Comparison of ENCODE assay signal across 28 mouse cellular contexts in genomic region chr6:142855761-142856160, GRCm38 (mm10). TPM values are rescaled to one million over a fixed set of nuclear protein-coding genes. Genes with fewer than 3 reads are reported as not detected.
DNase-seq lines count a peak whose midpoint lies in the region; ATAC-seq and TF ChIP-seq lines count a peak whose summit lies in the region.
"Had no signal": no experiment of that assay in that cellular context is flagged by ENCODE, and none has a peak within 500 bp of the region (broad histone marks: within the 10 kb centered on the region; RNA-seq: fewer than 3 reads in every experiment).

No protein-coding gene starts in this region.

- H3K9me3 ChIP-seq in forebrain, embryonic 14.5 days (replicated peaks; ENCODE audit: control insufficient read depth, low read length) = no peaks in the 10 kb centered on the region
- no peaks in the 10 kb centered on the region for H3K9me3 ChIP-seq in forebrain, embryonic 10.5 days
- H3K9me3 ChIP-seq in liver, embryonic 11.5 days (ENCODE audit: control insufficient read depth, low read length) = no peaks in the 10 kb centered on the region
- H3K9me3 ChIP-seq in liver, postnatal 0 days (ENCODE audit: low read length) = no peaks in the 10 kb centered on the region
- no peaks in the 10 kb centered on the region for H3K9me3 ChIP-seq in midbrain, embryonic 15.5 days
- H3K9me3 ChIP-seq: embryonic facial prominence, embryonic 12.5 days; limb, embryonic 12.5 days; liver, embryonic 12.5 days had no signal

- no peak overlapping the region for H3K4me2 ChIP-seq in forebrain, embryonic 14.5 days (ENCODE audit: low read length)
- no peak overlapping the region for H3K4me2 ChIP-seq in liver, embryonic 11.5 days
- no peak overlapping the region for H3K4me2 ChIP-seq in liver, postnatal 0 days (ENCODE audit: low read depth, low read length)
- H3K4me2 ChIP-seq in midbrain, embryonic 15.5 days = no peak overlapping the region
- H3K4me2 ChIP-seq: embryonic facial prominence, embryonic 12.5 days; limb, embryonic 12.5 days; liver, embryonic 12.5 days had no signal

- 0 out of 2 replicates have a peak, but pooled peaks have one; percentile 2 for ATAC-seq in forebrain, embryonic 14.5 days
- no peak for ATAC-seq in liver, embryonic 11.5 days (replicated peaks; ENCODE audit: low FRiP score)
- no peak for ATAC-seq in liver, postnatal 0 days
- peak; percentile 25; the same call in 1 of the 2 replicates for ATAC-seq in midbrain, embryonic 15.5 days (replicated peaks)
- ATAC-seq: CD4-positive, CD25-positive, alpha-beta regulatory T cell, adult 4 months; intestine, embryonic 16.5 days had no signal

- H3K36me3 ChIP-seq in forebrain, embryonic 14.5 days (ENCODE audit: control insufficient read depth, insufficient read depth, low read length) = no peaks in the 10 kb centered on the region
- no peaks in the 10 kb centered on the region for H3K36me3 ChIP-seq in forebrain, embryonic 10.5 days (replicated peaks)
- no peaks in the 10 kb centered on the region for H3K36me3 ChIP-seq in liver, embryonic 11.5 days (ENCODE audit: control insufficient read depth, insufficient read depth, low read length)
- no peaks in the 10 kb centered on the region for H3K36me3 ChIP-seq in liver, postnatal 0 days (replicated peaks; ENCODE audit: insufficient read depth, low read length)
- H3K36me3 ChIP-seq in midbrain, embryonic 15.5 days (replicated peaks) = no peaks in the 10 kb centered on the region
- H3K36me3 ChIP-seq: embryonic facial prominence, embryonic 12.5 days; limb, embryonic 12.5 days; liver, embryonic 12.5 days had no signal

- no peak overlapping the region for H3K4me3 ChIP-seq in forebrain, embryonic 14.5 days (ENCODE audit: low read depth, low read length)
- no peak overlapping the region for H3K4me3 ChIP-seq in forebrain, embryonic 10.5 days
- H3K4me3 ChIP-seq in liver, embryonic 11.5 days (ENCODE audit: low read depth, low read length) = no peak overlapping the region
- H3K4me3 ChIP-seq in liver, postnatal 0 days (ENCODE audit: low read depth, low read length) = no peak overlapping the region
- no peak overlapping the region for H3K4me3 ChIP-seq in midbrain, embryonic 15.5 days
- H3K4me3 ChIP-seq: embryonic facial prominence, embryonic 12.5 days; limb, embryonic 12.5 days; liver, embryonic 12.5 days had no signal

- DNase-seq in forebrain, embryonic 14.5 days (ENCODE audit: low spot score) = no peak
- no peak for DNase-seq in forebrain, embryonic 10.5 days (ENCODE audit: extremely low spot score, low spot score)
- DNase-seq in liver, embryonic 11.5 days (ENCODE audit: low spot score) = peak; percentile 16
- DNase-seq in liver, postnatal 0 days = no peak
- peak; percentile 6 for DNase-seq in thymus, postnatal 4 days
- DNase-seq in thymus, postnatal 14 days = no peak
- DNase-seq in adrenal gland, postnatal 10 days = no peak
- DNase-seq: cerebellum, adult 2 months; cerebellum, postnatal 25 days; gastrocnemius, postnatal 36 days; kidney, adult 9 months; kidney, postnatal 14 days; lung, adult 2 months; lung, postnatal 14 days; right cerebral cortex, postnatal 4 days; thymus, postnatal 25 days had no signal

- no peaks in the 10 kb centered on the region for H3K4me1 ChIP-seq in forebrain, embryonic 14.5 days (ENCODE audit: control insufficient read depth, insufficient read depth, low read length)
- H3K4me1 ChIP-seq in forebrain, embryonic 10.5 days = peaks cover 13% of the 10 kb centered on the region
- H3K4me1 ChIP-seq in liver, embryonic 11.5 days (replicated peaks; ENCODE audit: control insufficient read depth, insufficient read depth, low read length) = no peaks in the 10 kb centered on the region
- no peaks in the 10 kb centered on the region for H3K4me1 ChIP-seq in liver, postnatal 0 days (ENCODE audit: insufficient read depth)
- H3K4me1 ChIP-seq in midbrain, embryonic 15.5 days = peaks cover 11% of the 10 kb centered on the region; the same call in 1 of the 2 replicates

- 93% methylated on average over 5 of the region's 5 CpGs for WGBS in forebrain, embryonic 14.5 days
- 89% methylated on average over 5 of the region's 5 CpGs for WGBS in forebrain, embryonic 10.5 days
- WGBS in liver, embryonic 11.5 days = 81% methylated on average over 5 of the region's 5 CpGs
- WGBS in liver, postnatal 0 days (ENCODE audit: insufficient replicate concordance) = 83% methylated on average over 5 of the region's 5 CpGs
- WGBS in midbrain, embryonic 15.5 days = 79% methylated on average over 5 of the region's 5 CpGs

- no peak for TF ChIP-seq CTCF in liver, postnatal 0 days (IDR thresholded peaks at IDR 0.05; ENCODE audit: low read depth)

- no peak for TF ChIP-seq EP300 in liver, postnatal 0 days (IDR thresholded peaks at IDR 0.05; ENCODE audit: low read depth)

- no peak overlapping the region for H3K27ac ChIP-seq in forebrain, embryonic 14.5 days (ENCODE audit: low read depth, low read length)
- no peak overlapping the region for H3K27ac ChIP-seq in forebrain, embryonic 10.5 days
- no peak overlapping the region for H3K27ac ChIP-seq in liver, embryonic 11.5 days (ENCODE audit: low read depth, low read length)
- no peak overlapping the region for H3K27ac ChIP-seq in liver, postnatal 0 days (ENCODE audit: low read depth)
- no peak overlapping the region for H3K27ac ChIP-seq in midbrain, embryonic 15.5 days
- H3K27ac ChIP-seq: embryonic facial prominence, embryonic 12.5 days; limb, embryonic 12.5 days; liver, embryonic 12.5 days had no signal

- H3K9ac ChIP-seq in forebrain, embryonic 14.5 days (ENCODE audit: low read length) = no peak overlapping the region
- H3K9ac ChIP-seq in liver, embryonic 11.5 days (ENCODE audit: low read depth, low read length) = no peak overlapping the region
- no peak overlapping the region for H3K9ac ChIP-seq in liver, postnatal 0 days (replicated peaks)
- no peak overlapping the region for H3K9ac ChIP-seq in midbrain, embryonic 15.5 days
- H3K9ac ChIP-seq: embryonic facial prominence, embryonic 12.5 days; limb, embryonic 12.5 days; liver, embryonic 12.5 days had no signal

- H3K27me3 ChIP-seq in forebrain, embryonic 14.5 days (replicated peaks; ENCODE audit: control insufficient read depth, insufficient read depth, low read length) = no peaks in the 10 kb centered on the region
- H3K27me3 ChIP-seq in forebrain, embryonic 10.5 days (ENCODE audit: poor library complexity, severe bottlenecking) = no peaks in the 10 kb centered on the region
- H3K27me3 ChIP-seq in liver, embryonic 11.5 days (replicated peaks; ENCODE audit: control insufficient read depth, insufficient read depth, low read length) = no peaks in the 10 kb centered on the region
- no peaks in the 10 kb centered on the region for H3K27me3 ChIP-seq in liver, postnatal 0 days (ENCODE audit: insufficient read depth, low read length)
- no peaks in the 10 kb centered on the region for H3K27me3 ChIP-seq in midbrain, embryonic 15.5 days (replicated peaks)
- H3K27me3 ChIP-seq: embryonic facial prominence, embryonic 12.5 days; limb, embryonic 12.5 days; liver, embryonic 12.5 days had no signal

RNA-seq across cellular contexts. Expression of gene Sult6b2, which starts 51.5 kb away (rescaled TPM):
- polyA plus RNA-seq in forebrain, embryonic 14.5 days (2014; fragmentation: Nextera tagmentation; extraction: Ambion mirVana) = 0.18 TPM in 1 of 2 replicates, not detected in the other
- 0.06 TPM in 1 of 2 replicates, not detected in the other for polyA plus RNA-seq in forebrain, embryonic 10.5 days (2016; fragmentation: Nextera tagmentation; extraction: Ambion mirVana)
- polyA plus RNA-seq in liver, embryonic 11.5 days (2014; fragmentation: Nextera tagmentation; extraction: Ambion mirVana) = 0.07 TPM in 1 of 2 replicates, not detected in the other
- not detected in 2 replicates for polyA plus RNA-seq in liver, postnatal 0 days (2015; fragmentation: Nextera tagmentation; extraction: Ambion mirVana)
- polyA plus RNA-seq in midbrain, embryonic 15.5 days (2015; fragmentation: Nextera tagmentation; extraction: Ambion mirVana) = 0.17 and 0.38 TPM in 2 replicates
- not detected for total RNA-seq in adrenal gland, postnatal 10 days (2021)
- total RNA-seq: adrenal gland, adult 18-20 months; gastrocnemius, adult 18-20 months; gastrocnemius, postnatal 36 days; hematopoietic stem cell, adult 5-6 weeks; megakaryocyte progenitor cell, adult 5-6 weeks; monocyte, adult 5-6 weeks had no signal
- polyA plus RNA-seq: CD4-positive, CD25-positive, alpha-beta regulatory T cell, adult 4 months; embryonic facial prominence, embryonic 12.5 days; limb, embryonic 12.5 days; liver, embryonic 12.5 days; lung, adult 2 months; stomach, embryonic 14.5 days had no signal

Comparison
In these comparisons a context has a peak if more than half of its experiments do, and no peak if none do; other contexts are left out.
1. DNase-seq: peak in liver, embryonic 11.5 days (single experiment) and thymus, postnatal 4 days (single experiment); none in forebrain, embryonic 14.5 days (single experiment), forebrain, embryonic 10.5 days (single experiment), liver, postnatal 0 days (single experiment), thymus, postnatal 14 days (single experiment) and adrenal gland, postnatal 10 days (single experiment).
2. ATAC-seq: peak in forebrain, embryonic 14.5 days (single experiment) and midbrain, embryonic 15.5 days (single experiment); none in liver, embryonic 11.5 days (single experiment) and liver, postnatal 0 days (single experiment).